Mouse (Mus musculus): Measurements from ENCODE around the gene Atrnl1. TPM values are rescaled to one million over a fixed set of nuclear protein-coding genes. Genes with fewer than 3 reads are reported as not detected.

The Atrnl1 gene
- 3.9 and 4.2 TPM in 2 replicates for polyA plus RNA-seq (2015; fragmentation: Nextera tagmentation; extraction: Ambion mirVana)

- Histone ChIP-seq H3K27ac (replicated peaks) (peak within 1 kb of the TSS; percentile 97), H3K4me1 (replicated peaks; ENCODE audit: control insufficient read depth, insufficient read depth) (no peaks in the 10 kb centered on the region; the same call in 1 of the 2 replicates), H3K9ac (ENCODE audit: low read length) (peak within 1 kb of the TSS; percentile 96), H3K27me3 (ENCODE audit: control insufficient read depth, insufficient read depth, low read length) (no peaks in the 10 kb centered on the region), H3K4me3 (ENCODE audit: low read depth, low read length) (peak within 1 kb of the TSS; percentile 96), H3K9me3 (ENCODE audit: control insufficient read depth, low read length) (no peaks in the 10 kb centered on the region), H3K36me3 (ENCODE audit: control insufficient read depth, insufficient read depth, low read length) (no peaks in the 10 kb centered on the region), H3K4me2 (replicated peaks; ENCODE audit: low read depth) (peak within 1 kb of the TSS; percentile 97)
- DNase-seq (ENCODE audit: low spot score) (peak; percentile 91), ATAC-seq (ENCODE audit: low FRiP score, low TSS enrichment) (peak; percentile 93)
- TF ChIP-seq CTCF (IDR thresholded peaks at IDR 0.05; ENCODE audit: low read depth) (no peak), EP300 (optimal IDR thresholded peaks at IDR 0.05) (no peak)
- under 1% methylated on average over 35 of the region's 103 CpGs for WGBS
These were observed at the start of gene Atrnl1 for GRCm38 (mm10) chr19:57610476-57611261. Gene Atrnl1 (plus strand): TSS chr19:57611034.

GRCm38 (mm10) chr19:57561486-57561885 is 49.3 kb upstream of the Atrnl1 start:
- ATAC-seq (ENCODE audit: low FRiP score, low TSS enrichment) (no peak), DNase-seq (ENCODE audit: low spot score) (no peak)
- Histone ChIP-seq H3K27me3 (ENCODE audit: control insufficient read depth, insufficient read depth, low read length) (no peaks in the 10 kb centered on the region), H3K4me2 (replicated peaks; ENCODE audit: low read depth) (no peak overlapping the region), H3K27ac (replicated peaks) (no peak overlapping the region), H3K4me3 (ENCODE audit: low read depth, low read length) (no peak overlapping the region), H3K4me1 (replicated peaks; ENCODE audit: control insufficient read depth, insufficient read depth) (no peaks in the 10 kb centered on the region), H3K9ac (ENCODE audit: low read length) (no peak overlapping the region), H3K36me3 (ENCODE audit: control insufficient read depth, insufficient read depth, low read length) (no peaks in the 10 kb centered on the region), H3K9me3 (ENCODE audit: control insufficient read depth, low read length) (no peaks in the 10 kb centered on the region)
- TF ChIP-seq CTCF (IDR thresholded peaks at IDR 0.05; ENCODE audit: low read depth): no peak
- no peak for TF ChIP-seq EP300 (optimal IDR thresholded peaks at IDR 0.05)
- WGBS: 84% methylated on average over 4 of the region's 4 CpGs

- no peak overlapping the region for H3K9ac ChIP-seq (ENCODE audit: low read length)
- H3K4me3 ChIP-seq (ENCODE audit: low read depth, low read length): no peak overlapping the region
- ATAC-seq (ENCODE audit: low FRiP score, low TSS enrichment) (no peak), DNase-seq (ENCODE audit: low spot score) (no peak)
- no peaks in the 10 kb centered on the region for H3K4me1 ChIP-seq (replicated peaks; ENCODE audit: control insufficient read depth, insufficient read depth)
- no peak overlapping the region for H3K27ac ChIP-seq (replicated peaks)
- TF ChIP-seq EP300 (optimal IDR thresholded peaks at IDR 0.05) (no peak), CTCF (IDR thresholded peaks at IDR 0.05; ENCODE audit: low read depth) (no peak)
- no peaks in the 10 kb centered on the region for H3K27me3 ChIP-seq (ENCODE audit: control insufficient read depth, insufficient read depth, low read length)
- H3K36me3 ChIP-seq (ENCODE audit: control insufficient read depth, insufficient read depth, low read length): no peaks in the 10 kb centered on the region
- no peaks in the 10 kb centered on the region for H3K9me3 ChIP-seq (ENCODE audit: control insufficient read depth, low read length)
- H3K4me2 ChIP-seq (replicated peaks; ENCODE audit: low read depth): no peak overlapping the region
- WGBS: 76% methylated on average over 6 of the region's 6 CpGs
These were observed 41.8 kb upstream of the Atrnl1 start for GRCm38 (mm10) chr19:57569040-57569439.

GRCm38 (mm10) chr19:57572360-57573237 is 38.2 kb upstream of the Atrnl1 start:
- Histone ChIP-seq H3K36me3 (ENCODE audit: control insufficient read depth, insufficient read depth, low read length) (no peaks in the 10 kb centered on the region), H3K27me3 (ENCODE audit: control insufficient read depth, insufficient read depth, low read length) (no peaks in the 10 kb centered on the region), H3K27ac (replicated peaks) (no peak overlapping the region), H3K4me3 (ENCODE audit: low read depth, low read length) (no peak overlapping the region), H3K9ac (ENCODE audit: low read length) (no peak overlapping the region), H3K9me3 (ENCODE audit: control insufficient read depth, low read length) (no peaks in the 10 kb centered on the region), H3K4me2 (replicated peaks; ENCODE audit: low read depth) (no peak overlapping the region), H3K4me1 (replicated peaks; ENCODE audit: control insufficient read depth, insufficient read depth) (no peaks in the 10 kb centered on the region)
- WGBS: 73% methylated on average over 16 of the region's 16 CpGs
- TF ChIP-seq CTCF (IDR thresholded peaks at IDR 0.05; ENCODE audit: low read depth): no peak
- no peak for TF ChIP-seq EP300 (optimal IDR thresholded peaks at IDR 0.05)
- DNase-seq (ENCODE audit: low spot score) (no peak), ATAC-seq (ENCODE audit: low FRiP score, low TSS enrichment) (no peak)

GRCm38 (mm10) chr19:57573470-57573869 is 37.4 kb upstream of the Atrnl1 start:
- no peak overlapping the region for H3K27ac ChIP-seq (replicated peaks)
- no peak overlapping the region for H3K4me3 ChIP-seq (ENCODE audit: low read depth, low read length)
- H3K9ac ChIP-seq (ENCODE audit: low read length): no peak overlapping the region
- no peak overlapping the region for H3K4me2 ChIP-seq (replicated peaks; ENCODE audit: low read depth)
- no peaks in the 10 kb centered on the region for H3K36me3 ChIP-seq (ENCODE audit: control insufficient read depth, insufficient read depth, low read length)
- TF ChIP-seq CTCF (IDR thresholded peaks at IDR 0.05; ENCODE audit: low read depth) (no peak), EP300 (optimal IDR thresholded peaks at IDR 0.05) (no peak)
- H3K4me1 ChIP-seq (replicated peaks; ENCODE audit: control insufficient read depth, insufficient read depth): no peaks in the 10 kb centered on the region
- no peaks in the 10 kb centered on the region for H3K27me3 ChIP-seq (ENCODE audit: control insufficient read depth, insufficient read depth, low read length)
- H3K9me3 ChIP-seq (ENCODE audit: control insufficient read depth, low read length): no peaks in the 10 kb centered on the region
- no peak for DNase-seq (ENCODE audit: low spot score)
- ATAC-seq (ENCODE audit: low FRiP score, low TSS enrichment): no peak

Measured in stomach, postnatal 0 days (tissue).